Mouse (Mus musculus): ENCODE results near the gene Jtb. TPM values are rescaled to one million over a fixed set of nuclear protein-coding genes. Genes with fewer than 3 reads are reported as not detected.
"Not testable (repeated sequence)": the region's sequence is repeated elsewhere in the genome, so short reads cannot be mapped to it uniquely, and the experiment has no call there.

Jtb gene
- polyA plus RNA-seq, 1 experiment from 2014 or later: 103 TPM

DNA sequence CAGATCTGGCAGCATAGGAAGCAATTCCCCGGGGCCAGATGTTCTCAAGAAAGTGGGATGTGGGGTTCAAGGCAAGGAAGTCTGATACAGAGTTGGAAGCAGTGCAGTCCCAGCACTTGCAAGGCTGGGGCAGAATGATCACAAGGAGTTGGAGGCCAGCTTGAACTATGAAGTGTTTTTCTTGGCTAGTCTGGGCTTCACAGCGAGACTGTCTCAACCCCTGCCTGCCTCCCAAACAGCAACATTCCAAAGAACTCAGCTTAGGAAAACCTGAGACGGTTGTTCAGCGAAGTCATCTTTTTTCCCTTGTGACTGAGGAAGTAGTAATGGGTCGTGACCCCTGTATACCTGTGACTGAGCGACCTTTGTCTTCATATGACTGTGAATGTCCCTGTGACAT, 19.4 kb downstream of the Jtb start:
- Histone ChIP-seq H3K4me3 (ENCODE audit: low read depth, low read length) (no peak overlapping the region), H3K27ac (replicated peaks; ENCODE audit: low read depth, low read length) (no peak overlapping the region), H3K36me3 (replicated peaks; ENCODE audit: control insufficient read depth, insufficient read depth, low read depth, low read length) (no peaks in the 10 kb centered on the region), H3K4me1 (ENCODE audit: control insufficient read depth, insufficient read depth, low read length) (peaks cover 5% of the 10 kb centered on the region; the same call in 1 of the 2 replicates), H3K27me3 (ENCODE audit: control insufficient read depth, insufficient read depth, low read length) (no peaks in the 10 kb centered on the region), H3K4me2 (ENCODE audit: low read depth, low read length) (no peak overlapping the region), H3K9me3 (replicated peaks; ENCODE audit: control insufficient read depth, low read length) (no peaks in the 10 kb centered on the region), H3K9ac (replicated peaks; ENCODE audit: low read length) (no peak overlapping the region)
- ATAC-seq (replicated peaks; ENCODE audit: insufficient number of reproducible peaks, low FRiP score, low TSS enrichment, low read depth) (no peak), DNase-seq (ENCODE audit: low spot score) (no peak)
- WGBS: 82% methylated on average over 6 of the region's 6 CpGs

DNA sequence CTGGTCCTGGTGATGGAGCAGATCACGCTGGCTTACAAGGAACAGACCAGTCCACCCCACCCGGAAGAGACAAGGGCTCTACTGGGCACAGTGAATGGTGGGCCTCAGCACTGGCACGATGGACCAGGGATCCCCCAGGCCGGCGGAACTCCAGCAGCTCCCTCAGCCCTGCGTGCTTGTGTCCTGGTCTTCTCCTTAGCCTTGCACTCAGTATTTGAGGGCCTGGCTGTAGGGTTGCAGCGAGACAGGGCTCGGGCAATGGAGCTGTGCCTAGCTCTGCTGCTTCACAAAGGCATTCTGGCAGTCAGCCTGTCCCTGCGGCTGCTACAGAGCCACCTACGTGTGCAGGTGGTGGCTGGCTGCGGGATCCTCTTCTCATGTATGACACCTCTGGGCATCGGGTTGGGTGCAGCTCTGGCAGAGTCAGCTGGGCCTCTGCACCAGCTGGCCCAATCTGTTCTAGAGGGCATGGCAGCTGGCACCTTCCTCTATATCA, 20.4 kb downstream of the Jtb start:
- not testable (repeated sequence) for H3K9me3 ChIP-seq (replicated peaks; ENCODE audit: control insufficient read depth, low read length); H3K27me3 ChIP-seq (ENCODE audit: control insufficient read depth, insufficient read depth, low read length); DNase-seq (ENCODE audit: low spot score); H3K27ac ChIP-seq (replicated peaks; ENCODE audit: low read depth, low read length); H3K4me3 ChIP-seq (ENCODE audit: low read depth, low read length); H3K4me2 ChIP-seq (ENCODE audit: low read depth, low read length); H3K36me3 ChIP-seq (replicated peaks; ENCODE audit: control insufficient read depth, insufficient read depth, low read depth, low read length); H3K4me1 ChIP-seq (ENCODE audit: control insufficient read depth, insufficient read depth, low read length); H3K9ac ChIP-seq (replicated peaks; ENCODE audit: low read length); ATAC-seq (replicated peaks; ENCODE audit: insufficient number of reproducible peaks, low FRiP score, low TSS enrichment, low read depth)
- WGBS: 95% methylated on average over 9 of the region's 12 CpGs

DNA sequence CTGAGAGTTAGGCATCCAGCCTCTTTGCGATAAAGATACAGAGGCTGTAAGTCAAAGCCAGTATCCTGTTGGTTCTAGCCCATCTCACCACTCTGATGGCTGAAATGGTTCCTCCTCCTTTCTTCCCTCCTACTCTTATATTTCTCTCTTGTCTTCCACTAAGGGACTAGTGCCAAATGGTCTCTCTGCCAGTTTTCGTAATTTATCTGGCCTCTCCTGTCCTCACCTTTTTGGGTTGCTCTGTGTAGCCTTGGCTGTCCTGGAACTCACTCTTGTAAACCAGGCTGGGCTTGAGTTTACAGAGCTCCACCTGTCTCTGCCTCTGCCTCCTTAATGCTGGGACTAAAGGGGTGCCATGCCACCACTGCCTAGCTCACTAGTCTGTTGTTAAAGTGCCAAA, 21.3 kb downstream of the Jtb start:
- not testable (repeated sequence) for H3K36me3 ChIP-seq (replicated peaks; ENCODE audit: control insufficient read depth, insufficient read depth, low read depth, low read length); ATAC-seq (replicated peaks; ENCODE audit: insufficient number of reproducible peaks, low FRiP score, low TSS enrichment, low read depth); H3K4me1 ChIP-seq (ENCODE audit: control insufficient read depth, insufficient read depth, low read length); H3K27me3 ChIP-seq (ENCODE audit: control insufficient read depth, insufficient read depth, low read length); H3K27ac ChIP-seq (replicated peaks; ENCODE audit: low read depth, low read length); DNase-seq (ENCODE audit: low spot score); H3K9me3 ChIP-seq (replicated peaks; ENCODE audit: control insufficient read depth, low read length); H3K9ac ChIP-seq (replicated peaks; ENCODE audit: low read length); H3K4me3 ChIP-seq (ENCODE audit: low read depth, low read length); H3K4me2 ChIP-seq (ENCODE audit: low read depth, low read length)
- WGBS: 98% methylated on average over 2 of the region's 2 CpGs

DNA sequence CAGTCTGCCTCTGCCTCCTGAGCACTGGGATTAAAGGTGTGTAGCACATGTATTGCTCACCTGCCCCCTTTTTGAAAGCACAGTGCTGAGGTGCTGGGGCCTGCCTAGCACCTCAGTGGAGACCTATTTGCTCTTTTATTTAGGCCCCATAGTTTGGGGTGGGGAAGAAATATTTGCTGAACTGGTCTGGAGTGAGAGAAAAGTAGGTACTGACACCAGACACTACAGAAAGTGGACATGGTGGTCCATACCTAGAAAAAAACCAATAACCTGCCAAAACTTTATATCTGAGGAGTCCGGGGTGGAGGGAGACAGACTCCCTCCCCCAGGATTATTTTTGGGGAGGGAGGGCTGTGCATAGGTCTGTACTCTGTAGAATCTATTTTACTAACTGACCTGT, 21.8 kb downstream of the Jtb start:
- not testable (repeated sequence) for H3K4me2 ChIP-seq (ENCODE audit: low read depth, low read length); H3K9me3 ChIP-seq (replicated peaks; ENCODE audit: control insufficient read depth, low read length); H3K36me3 ChIP-seq (replicated peaks; ENCODE audit: control insufficient read depth, insufficient read depth, low read depth, low read length); H3K4me3 ChIP-seq (ENCODE audit: low read depth, low read length); H3K27me3 ChIP-seq (ENCODE audit: control insufficient read depth, insufficient read depth, low read length); H3K27ac ChIP-seq (replicated peaks; ENCODE audit: low read depth, low read length); DNase-seq (ENCODE audit: low spot score); H3K4me1 ChIP-seq (ENCODE audit: control insufficient read depth, insufficient read depth, low read length); H3K9ac ChIP-seq (replicated peaks; ENCODE audit: low read length)
- 86% methylated on average over 1 of the region's 1 CpGs for WGBS
- peak; percentile 7; the same call in 1 of the 2 replicates for ATAC-seq (replicated peaks; ENCODE audit: insufficient number of reproducible peaks, low FRiP score, low TSS enrichment, low read depth)

DNA sequence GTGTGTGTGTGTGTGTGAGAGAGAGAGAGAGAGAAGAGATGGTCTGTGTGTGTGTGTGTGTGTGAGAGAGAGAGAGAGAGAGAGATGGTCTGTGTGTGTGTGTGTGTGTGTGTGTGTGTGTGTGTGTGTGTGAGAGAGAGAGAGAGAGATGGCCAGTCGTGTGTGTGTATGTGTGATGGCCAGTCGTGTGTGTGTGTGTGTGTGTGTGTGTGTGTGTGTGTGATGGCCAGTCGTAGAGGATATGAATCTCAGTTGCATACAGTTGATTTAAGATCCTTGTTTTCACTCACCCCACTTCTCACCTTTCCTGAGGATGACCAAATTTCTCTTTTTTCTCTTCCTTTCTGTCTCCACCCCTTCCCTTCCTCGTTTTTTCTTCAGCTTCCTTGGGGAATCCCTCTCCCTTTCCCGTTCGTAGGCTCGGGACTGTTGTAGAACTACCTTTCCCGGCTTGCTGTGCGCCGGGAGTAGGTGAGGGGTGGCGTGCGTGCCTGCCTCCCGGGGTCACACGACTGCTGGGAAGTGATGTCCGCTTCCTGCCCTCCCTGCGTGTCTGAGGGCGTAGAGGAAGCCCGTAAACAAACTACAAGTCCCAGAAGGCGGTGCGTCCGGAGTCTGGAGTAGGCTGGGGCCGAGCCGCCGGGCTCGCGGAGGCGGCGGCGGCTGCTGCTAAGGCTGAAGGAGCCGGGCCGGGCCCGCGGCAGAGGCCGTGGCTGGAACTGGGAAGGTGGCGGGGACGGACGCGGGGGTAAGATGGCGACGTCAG, 22.4 kb downstream of the Jtb start, which contains the start of gene Crtc2:
Gene Crtc2, plus strand, starts transcription at position 511 of the 766 bp plus-strand sequence.
- Histone ChIP-seq H3K4me1 (ENCODE audit: control insufficient read depth, insufficient read depth, low read length) (peaks cover 5% of the 10 kb centered on the region; the same call in 1 of the 2 replicates), H3K27ac (replicated peaks; ENCODE audit: low read depth, low read length) (0 out of 2 replicates have a peak within 1 kb of the TSS, but pooled peaks have one; percentile 8), H3K9ac (replicated peaks; ENCODE audit: low read length) (peak within 1 kb of the TSS; percentile 84), H3K27me3 (ENCODE audit: control insufficient read depth, insufficient read depth, low read length) (no peaks in the 10 kb centered on the region), H3K9me3 (replicated peaks; ENCODE audit: control insufficient read depth, low read length) (no peaks in the 10 kb centered on the region), H3K4me2 (ENCODE audit: low read depth, low read length) (peak within 1 kb of the TSS; percentile 84), H3K4me3 (ENCODE audit: low read depth, low read length) (peak within 1 kb of the TSS; percentile 78), H3K36me3 (replicated peaks; ENCODE audit: control insufficient read depth, insufficient read depth, low read depth, low read length) (no peaks in the 10 kb centered on the region)
- peak; percentile 98 for DNase-seq (ENCODE audit: low spot score)
- ATAC-seq (replicated peaks; ENCODE audit: insufficient number of reproducible peaks, low FRiP score, low TSS enrichment, low read depth): peak; percentile 97
- WGBS: 2% methylated on average over 40 of the region's 40 CpGs

DNA sequence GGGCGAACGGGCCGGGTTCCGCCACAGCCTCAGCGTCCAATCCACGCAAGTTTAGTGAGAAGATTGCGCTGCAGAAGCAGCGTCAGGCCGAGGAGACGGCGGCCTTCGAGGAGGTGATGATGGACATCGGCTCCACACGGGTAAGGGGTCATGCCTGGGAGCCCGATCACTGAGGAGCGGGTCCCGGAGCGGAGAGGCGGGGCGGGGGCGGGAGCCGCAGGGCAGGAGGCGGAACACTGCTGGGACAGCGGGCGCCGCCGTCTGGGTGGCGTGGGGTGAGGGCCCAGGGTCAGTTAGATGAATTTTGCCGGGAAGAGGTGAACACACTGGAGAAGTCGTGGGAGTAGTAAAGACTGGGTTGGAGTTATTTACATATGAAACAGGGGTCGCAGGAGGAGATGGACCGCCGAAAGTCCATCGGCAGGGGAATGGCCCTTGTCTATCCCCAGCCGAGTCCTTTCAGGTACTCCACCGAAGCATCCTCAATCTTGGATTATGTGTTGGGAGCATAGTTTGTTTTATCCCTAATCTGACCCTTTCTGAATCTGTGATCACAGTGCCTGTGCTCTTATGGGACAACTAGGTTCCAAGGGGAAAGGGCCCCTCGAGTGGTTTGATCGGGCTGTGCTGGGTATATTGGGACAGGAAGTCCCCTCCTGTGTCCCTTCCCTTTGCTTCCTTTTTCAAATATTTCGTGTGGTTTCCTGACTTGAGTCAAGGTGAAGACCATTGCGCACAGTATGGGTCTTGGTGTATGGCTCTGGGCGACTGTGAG, 23.2 kb downstream of the Jtb start:
- Histone ChIP-seq H3K9ac (replicated peaks; ENCODE audit: low read length) (peak overlapping the region; percentile 84), H3K4me3 (ENCODE audit: low read depth, low read length) (peak overlapping the region; percentile 78), H3K27ac (replicated peaks; ENCODE audit: low read depth, low read length) (0 out of 2 replicates have a peak overlapping the region, but pooled peaks have one; percentile 8), H3K27me3 (ENCODE audit: control insufficient read depth, insufficient read depth, low read length) (no peaks in the 10 kb centered on the region), H3K36me3 (replicated peaks; ENCODE audit: control insufficient read depth, insufficient read depth, low read depth, low read length) (0 out of 2 replicates have a peak, but pooled peaks cover 2% of the 10 kb centered on the region), H3K9me3 (replicated peaks; ENCODE audit: control insufficient read depth, low read length) (no peaks in the 10 kb centered on the region), H3K4me1 (ENCODE audit: control insufficient read depth, insufficient read depth, low read length) (peaks cover 5% of the 10 kb centered on the region; the same call in 1 of the 2 replicates), H3K4me2 (ENCODE audit: low read depth, low read length) (peak overlapping the region; percentile 84)
- ATAC-seq (replicated peaks; ENCODE audit: insufficient number of reproducible peaks, low FRiP score, low TSS enrichment, low read depth) (peak; percentile 60), DNase-seq (ENCODE audit: low spot score) (peak; percentile 54)
- WGBS: under 1% methylated on average over 41 of the region's 41 CpGs

DNA sequence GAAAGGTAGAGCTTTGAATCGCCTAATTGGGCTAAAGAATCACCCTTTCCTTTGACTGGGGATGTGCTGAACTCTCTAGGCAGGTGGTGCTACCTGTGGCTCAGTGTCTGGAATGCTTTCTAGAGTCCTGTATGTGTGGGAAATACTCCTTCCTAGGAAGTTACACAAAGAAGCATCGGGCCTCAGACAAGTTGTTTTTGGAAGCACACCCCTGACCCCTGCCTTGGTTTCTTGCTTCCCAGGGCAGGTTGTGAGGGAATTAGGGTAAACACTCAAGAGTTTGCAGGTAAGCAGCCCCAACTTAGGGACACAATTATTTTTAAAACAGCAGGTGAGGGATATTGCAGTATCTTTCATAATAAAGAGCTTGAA, 23.8 kb downstream of the Jtb start:
- ATAC-seq (replicated peaks; ENCODE audit: insufficient number of reproducible peaks, low FRiP score, low TSS enrichment, low read depth): no peak
- H3K9me3 ChIP-seq (replicated peaks; ENCODE audit: control insufficient read depth, low read length): no peaks in the 10 kb centered on the region
- no peak overlapping the region for H3K27ac ChIP-seq (replicated peaks; ENCODE audit: low read depth, low read length)
- H3K4me3 ChIP-seq (ENCODE audit: low read depth, low read length): peak overlapping the region; percentile 78
- H3K9ac ChIP-seq (replicated peaks; ENCODE audit: low read length): peak overlapping the region; percentile 84
- peak overlapping the region; percentile 84 for H3K4me2 ChIP-seq (ENCODE audit: low read depth, low read length)
- no peaks in the 10 kb centered on the region for H3K27me3 ChIP-seq (ENCODE audit: control insufficient read depth, insufficient read depth, low read length)
- 17% methylated on average over 2 of the region's 2 CpGs for WGBS
- H3K36me3 ChIP-seq (replicated peaks; ENCODE audit: control insufficient read depth, insufficient read depth, low read depth, low read length): 0 out of 2 replicates have a peak, but pooled peaks cover 2% of the 10 kb centered on the region
- DNase-seq (ENCODE audit: low spot score): no peak
- peaks cover 5% of the 10 kb centered on the region; the same call in 1 of the 2 replicates for H3K4me1 ChIP-seq (ENCODE audit: control insufficient read depth, insufficient read depth, low read length)

All from embryonic facial prominence, embryonic 11.5 days (tissue).